Mouse (Mus musculus): ENCODE data around the gene Mnd1.
A peak's percentile ranks its signal among the peaks of the same experiment; 100 is the strongest.

The Mnd1 gene

GRCm38 (mm10) chr3:84157559-84158350 lies 2.2 kb upstream of the Mnd1 start:
- no peak for DNase-seq (ENCODE audit: low spot score in 2 of 2)

DNA sequence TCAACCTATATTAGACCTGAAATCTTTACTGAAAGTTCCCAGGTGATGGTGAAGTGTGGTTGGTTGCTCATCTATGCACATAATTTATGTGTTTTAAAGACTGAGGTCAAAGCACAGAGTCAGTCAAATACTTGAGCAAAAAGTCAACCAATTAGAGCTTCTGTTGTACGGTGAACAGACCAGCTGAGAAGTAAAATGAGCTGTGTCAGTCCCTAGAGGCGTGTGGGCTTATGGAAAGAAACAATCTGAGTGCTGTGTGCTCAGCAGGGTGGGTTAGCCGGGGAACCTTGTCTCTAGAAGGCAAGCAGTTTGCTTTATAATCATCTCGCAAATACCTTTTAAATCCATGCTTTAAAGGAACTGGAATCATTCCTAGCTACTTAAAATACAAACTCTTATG lies 1.4 kb upstream of the Mnd1 start:
- DNase-seq (ENCODE audit: low spot score in 2 of 2) = no peak

GRCm38 (mm10) chr3:84156105-84156504 lies 519 bp upstream of the Mnd1 start:
- no peak for DNase-seq (ENCODE audit: low spot score in 2 of 2)

- peak in 1 of 2 experiments; percentile 28 for DNase-seq (ENCODE audit: low spot score in 2 of 2)
These were observed 440 bp downstream of the Mnd1 start for GRCm38 (mm10) chr3:84155146-84155545.

DNA sequence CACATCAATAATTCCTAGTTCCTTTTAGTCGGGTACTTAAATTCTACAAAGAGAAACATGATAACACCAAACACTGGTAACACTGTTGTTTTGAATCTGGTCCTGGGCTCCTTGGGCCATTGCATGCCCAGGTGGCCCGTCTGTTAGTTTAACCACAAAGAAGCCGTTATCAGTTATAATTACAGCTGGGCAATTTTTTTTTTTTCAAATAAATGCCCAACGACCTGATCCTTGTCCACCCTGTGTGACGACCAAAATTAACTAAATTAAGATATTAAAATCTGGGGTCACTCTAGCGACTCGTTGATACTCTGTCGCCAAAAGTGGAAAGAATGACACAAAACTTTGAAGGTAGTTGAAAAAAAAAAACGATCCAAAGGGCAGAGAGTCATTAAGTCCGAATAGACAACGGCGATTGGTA lies 855 bp downstream of the Mnd1 start:
- no peak for DNase-seq (ENCODE audit: low spot score in 2 of 2)

DNA sequence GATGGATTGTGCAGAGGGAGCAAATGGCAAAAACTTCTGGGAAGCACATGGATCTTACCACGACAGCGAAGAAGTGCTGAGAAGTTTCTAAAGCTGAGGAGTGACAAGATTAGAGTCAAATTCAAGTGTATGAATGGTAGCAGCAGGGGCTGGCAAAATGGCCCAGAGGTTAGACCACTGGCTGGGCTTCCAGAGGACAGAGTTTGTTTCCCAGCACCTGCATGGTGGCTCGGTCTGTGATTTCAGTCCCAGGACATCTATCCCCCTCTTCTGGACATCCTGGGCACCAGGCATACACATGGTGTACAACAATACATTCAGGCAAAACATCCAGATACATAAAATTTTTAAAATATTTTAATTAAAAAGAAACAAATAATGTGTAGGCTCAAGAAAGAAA lies 5.8 kb downstream of the Mnd1 start:
- DNase-seq (ENCODE audit: low spot score in 2 of 2) = no peak

GRCm38 (mm10) chr3:84140947-84141346 lies 14.6 kb downstream of the Mnd1 start:
- DNase-seq (ENCODE audit: low spot score in 2 of 2) = no peak

GRCm38 (mm10) chr3:84136509-84136908 lies 19.1 kb downstream of the Mnd1 start:
- DNase-seq (ENCODE audit: low spot score in 2 of 2) = no peak

- no peak for DNase-seq (ENCODE audit: low spot score in 2 of 2)
These were observed 19.7 kb downstream of the Mnd1 start for GRCm38 (mm10) chr3:84135933-84136332.

DNA sequence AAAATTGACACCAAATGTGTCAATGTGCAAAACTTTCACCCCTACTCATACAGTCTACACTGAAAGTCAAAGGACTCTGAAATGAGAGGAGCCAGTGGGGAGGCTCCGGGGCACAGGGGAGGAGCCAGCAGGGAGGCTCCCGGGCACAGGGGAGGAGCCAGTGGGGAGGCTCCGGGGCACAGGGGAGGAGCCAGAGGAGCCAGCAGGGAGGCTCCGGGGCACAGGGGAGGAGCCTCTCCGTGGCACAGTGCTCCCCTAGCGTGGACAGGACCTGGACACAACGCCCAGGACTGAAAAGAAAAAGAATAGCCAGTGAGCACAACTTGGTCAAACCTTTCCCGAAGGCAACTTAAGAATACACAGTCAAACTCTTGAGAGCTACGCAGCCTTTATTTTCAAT lies 20.2 kb downstream of the Mnd1 start:
- DNase-seq (ENCODE audit: low spot score in 2 of 2) = no peak

- no peak for DNase-seq (ENCODE audit: low spot score in 2 of 2)
These were observed 24.2 kb downstream of the Mnd1 start for GRCm38 (mm10) chr3:84131369-84131768.

DNA sequence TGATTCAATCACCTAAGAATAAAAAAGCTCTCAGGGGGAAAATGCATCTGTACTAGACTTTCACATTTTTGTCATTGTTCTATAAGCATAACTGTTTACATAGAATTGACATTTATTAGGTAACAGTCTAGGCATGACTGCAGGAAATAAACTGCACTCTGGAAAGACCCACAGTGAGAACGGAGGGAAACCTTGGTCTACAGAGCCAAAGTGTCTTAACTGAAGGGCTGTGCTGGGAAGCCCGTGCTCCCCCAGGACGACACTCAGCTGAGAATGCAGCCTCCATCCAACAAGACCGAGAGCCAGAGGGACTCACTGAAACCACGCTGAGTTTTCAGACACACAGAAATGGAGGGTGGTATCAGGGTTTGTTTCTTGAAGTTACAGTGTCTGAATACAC lies 24.8 kb downstream of the Mnd1 start:
- DNase-seq (ENCODE audit: low spot score in 2 of 2) = no peak

- no peak for DNase-seq (ENCODE audit: low spot score in 2 of 2)
These were observed 26.4 kb downstream of the Mnd1 start for GRCm38 (mm10) chr3:84128871-84129870.

- DNase-seq (ENCODE audit: low spot score in 2 of 2) = no peak
These were observed 28.2 kb downstream of the Mnd1 start for GRCm38 (mm10) chr3:84127431-84127830.

DNA sequence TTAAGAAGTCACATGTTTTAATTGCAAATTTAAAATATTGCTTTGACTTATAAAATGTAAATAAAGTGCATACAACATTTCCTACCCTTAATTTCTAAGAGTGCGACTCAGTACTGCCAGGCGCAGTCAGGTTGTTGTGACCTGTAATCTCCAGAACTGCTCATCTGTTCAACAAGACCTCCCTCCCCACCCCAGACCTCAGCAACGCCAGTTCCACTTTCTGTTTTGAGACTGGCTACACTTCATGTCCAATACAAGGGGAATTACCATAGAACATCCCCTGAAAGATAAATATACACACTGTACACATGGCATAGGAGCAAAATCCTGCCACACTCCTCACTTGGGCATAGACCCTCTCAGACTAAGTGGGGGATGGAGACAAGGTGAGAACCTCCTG lies 28.9 kb downstream of the Mnd1 start:
- no peak for DNase-seq (ENCODE audit: low spot score in 2 of 2)

- no peak for DNase-seq (ENCODE audit: low spot score in 2 of 2)
These were observed 29.8 kb downstream of the Mnd1 start for GRCm38 (mm10) chr3:84125704-84126289.

- no peak for DNase-seq (ENCODE audit: low spot score in 2 of 2)
These were observed 32.1 kb downstream of the Mnd1 start for GRCm38 (mm10) chr3:84123461-84123860.

- peak in 1 of 2 experiments; percentile 5 for DNase-seq (ENCODE audit: low spot score in 2 of 2)
These were observed 36.9 kb downstream of the Mnd1 start for GRCm38 (mm10) chr3:84118718-84119117.

GRCm38 (mm10) chr3:84118178-84118577 lies 37.4 kb downstream of the Mnd1 start:
- no peak for DNase-seq (ENCODE audit: low spot score in 2 of 2)

- DNase-seq (ENCODE audit: low spot score in 2 of 2) = no peak
These were observed 47.0 kb downstream of the Mnd1 start for GRCm38 (mm10) chr3:84108614-84109013.

GRCm38 (mm10) chr3:84106106-84106505 lies 49.5 kb downstream of the Mnd1 start:
- no peak for DNase-seq (ENCODE audit: low spot score in 2 of 2)

DNA sequence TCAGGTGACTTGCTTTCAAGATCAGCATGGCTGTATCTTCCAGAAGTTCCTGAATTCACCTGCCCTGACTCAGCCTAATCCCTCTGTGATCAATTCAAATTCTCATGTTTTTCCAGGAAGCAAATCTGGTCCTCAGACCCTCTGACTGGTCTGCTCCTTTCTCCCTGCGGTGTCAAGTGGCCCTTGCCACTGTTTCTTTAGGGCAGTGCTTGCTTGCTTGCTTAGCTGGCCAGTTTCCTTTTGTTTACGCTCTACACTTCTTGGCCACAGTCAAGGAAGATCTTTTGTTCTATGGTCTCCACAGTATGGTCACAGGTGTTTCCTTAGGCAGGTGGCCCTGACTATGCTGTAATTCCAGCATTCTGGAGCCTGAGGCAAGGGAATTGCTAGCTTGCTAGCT lies 52.0 kb downstream of the Mnd1 start:
- DNase-seq (ENCODE audit: low spot score in 2 of 2) = no peak

Data from cerebellum, postnatal 4 days (tissue).